8 mouse cellular contexts compared by ENCODE assay signal in genomic region chr12:98984785-98985184, GRCm38 (mm10).
"Had no signal": no experiment of that assay in that cellular context is flagged by ENCODE, and none has a peak within 500 bp of the region (broad histone marks: within the 10 kb centered on the region; RNA-seq: fewer than 3 reads in every experiment).

No protein-coding gene starts in this region.

- DNase-seq: liver, postnatal 0 days; lung, adult 2 months; lung, postnatal 14 days; lung, postnatal 36 days; right cerebral cortex, postnatal 14 days; thymus, adult 2 months; thymus, postnatal 25 days; thymus, postnatal 4 days had no signal
